Mouse (Mus musculus) c-Kit-positive CD71-negative TER-119-negative erythroid progenitor cells, embryonic 14.5 days (primary cell): ENCODE measurements around the gene Kcnn4.
"Not testable (repeated sequence)": the region's sequence is repeated elsewhere in the genome, so short reads cannot be mapped to it uniquely, and the experiment has no call there.

Source experiments
- DNase-seq: peaks from one replicate; pipeline ENCODE4 v3.0.0-alpha.2; 2013; ENCODE audit warnings: low read depth

Gene Kcnn4

GRCm38 (mm10) chr7:24391687-24392086, 21.6 kb downstream of the Kcnn4 start:
- no peak for DNase-seq

- no peak for DNase-seq
Observed at GRCm38 (mm10) chr7:24394054-24394453, 24.0 kb downstream of the Kcnn4 start.

DNA sequence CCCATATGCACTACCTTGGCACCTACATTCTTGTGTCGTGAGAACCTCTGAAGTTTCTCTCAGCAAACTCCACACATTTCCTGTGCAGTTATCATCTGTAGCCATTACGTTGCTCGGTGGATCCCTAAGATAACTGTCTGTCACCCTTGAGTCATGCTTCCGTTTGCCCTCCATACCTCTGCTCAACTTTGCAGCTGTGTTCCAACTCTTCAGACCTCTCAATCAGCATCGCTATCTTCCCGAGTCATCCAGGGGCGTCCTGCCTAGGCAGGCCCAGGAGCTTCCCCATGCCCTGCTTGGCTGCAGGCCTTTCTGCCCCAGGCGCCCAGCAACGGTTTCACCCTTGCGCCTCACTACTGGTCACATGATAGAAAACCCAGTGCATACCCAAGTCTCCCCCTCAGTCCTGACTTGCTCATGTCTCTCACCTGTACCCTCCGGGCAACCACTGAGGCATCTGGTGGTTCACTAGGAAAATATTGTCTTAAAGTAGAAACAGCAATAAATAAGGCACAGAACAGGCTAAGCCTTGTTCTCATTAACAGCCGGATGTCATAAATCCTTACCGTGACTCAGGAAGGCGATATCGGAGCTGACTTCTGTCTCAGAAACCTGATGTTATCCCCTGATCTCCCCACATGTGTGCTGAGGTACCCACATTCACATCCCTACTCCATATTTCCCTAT, 24.6 kb downstream of the Kcnn4 start:
- no peak for DNase-seq

DNA sequence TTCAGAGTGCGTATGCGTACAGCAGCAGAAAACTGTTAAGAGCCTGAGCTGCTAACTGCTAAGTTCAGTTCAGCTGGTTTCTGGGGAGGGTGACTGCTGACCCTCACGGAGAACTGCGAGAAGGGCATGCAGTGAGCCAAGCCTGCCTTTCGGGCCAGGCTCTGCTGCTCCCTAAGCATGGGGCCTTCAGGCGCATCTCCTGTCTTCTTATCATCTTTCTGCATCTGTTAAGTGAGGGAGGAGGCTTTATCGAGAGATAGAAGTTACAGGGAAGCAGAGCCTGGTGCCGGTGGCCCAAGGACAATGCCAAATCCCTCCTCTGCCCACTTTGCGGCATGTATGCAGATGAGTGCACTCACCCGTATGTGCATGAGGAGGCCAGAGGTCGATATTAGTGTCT, 26.8 kb downstream of the Kcnn4 start:
- no peak for DNase-seq

DNA sequence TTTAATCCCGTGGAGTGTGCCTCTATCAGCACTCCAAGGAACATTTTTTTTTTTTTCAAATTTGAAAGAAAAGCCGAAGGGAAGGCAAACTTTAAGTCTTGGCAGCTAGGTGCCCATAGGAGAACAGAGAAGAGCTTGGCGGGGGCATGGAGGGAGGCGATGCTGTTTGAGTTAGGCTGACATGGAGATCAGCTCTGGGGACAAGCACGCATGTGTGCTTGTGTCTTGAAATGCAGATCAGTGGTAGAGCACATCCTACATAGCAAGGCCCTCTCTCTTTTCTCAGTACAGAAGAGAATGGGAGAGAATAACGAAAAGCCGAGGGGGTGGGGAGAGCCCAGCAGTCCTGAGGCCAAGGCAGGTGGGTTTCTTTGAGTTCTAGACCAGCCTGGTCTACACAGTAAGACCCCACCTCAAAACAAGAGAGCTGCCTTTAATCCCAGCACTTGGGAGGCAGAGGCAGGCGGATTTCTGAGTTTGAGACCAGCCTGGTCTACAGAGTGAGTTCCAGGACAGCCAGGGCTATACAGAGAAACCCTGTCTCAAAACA, 28.4 kb downstream of the Kcnn4 start:
- no peak for DNase-seq

DNA sequence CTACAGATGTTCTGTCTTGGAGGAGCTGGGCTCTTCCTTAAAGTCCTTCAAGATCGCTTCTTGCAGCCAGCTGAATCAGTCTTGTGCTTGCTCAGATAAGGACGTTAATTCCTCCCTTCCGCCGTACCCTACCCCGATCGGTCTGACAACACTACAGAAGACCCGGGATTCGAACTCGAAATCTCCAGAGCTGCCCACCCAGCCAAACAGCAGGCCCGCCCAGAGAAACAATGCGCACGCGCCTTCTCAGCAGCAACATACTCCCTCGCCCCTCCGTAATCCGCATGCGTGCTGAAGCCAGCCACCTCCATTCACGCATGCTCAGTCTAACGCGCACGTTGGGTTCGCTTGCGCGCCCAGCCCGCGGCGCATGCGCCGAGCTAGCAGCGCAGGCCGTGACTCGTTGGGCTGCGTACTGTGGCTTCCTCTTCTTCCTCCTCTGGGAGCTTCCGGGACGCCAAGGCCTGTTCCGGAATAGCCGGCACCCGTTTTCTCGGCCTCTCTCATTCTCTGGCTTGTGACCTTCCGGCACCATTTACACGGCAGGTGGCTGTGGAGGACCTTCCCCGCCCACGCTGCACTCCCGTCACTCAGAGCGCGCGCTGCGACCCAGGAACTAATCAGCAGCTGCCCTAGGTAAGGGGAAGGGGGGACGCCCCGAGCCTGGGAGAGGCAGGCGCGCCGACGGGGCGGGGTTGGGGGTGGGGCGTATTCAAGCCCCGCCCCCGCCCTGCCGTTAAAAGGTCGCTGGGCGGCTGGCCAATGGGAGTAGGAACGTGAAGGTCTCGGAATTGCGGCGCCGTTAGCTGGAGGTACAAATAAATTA, 29.4 kb downstream of the Kcnn4 start, which contains the start of gene Smg9:
TSS of gene Smg9 (plus strand) at position 364 of the 826 bp plus-strand sequence.
- DNase-seq = peak; percentile 99

GRCm38 (mm10) chr7:24400082-24400452, 30.0 kb downstream of the Kcnn4 start:
- no peak for DNase-seq

GRCm38 (mm10) chr7:24400489-24400888, 30.4 kb downstream of the Kcnn4 start:
- not testable (repeated sequence) for DNase-seq

GRCm38 (mm10) chr7:24402851-24403250, 32.8 kb downstream of the Kcnn4 start:
- no peak for DNase-seq

GRCm38 (mm10) chr7:24405649-24406048, 35.6 kb downstream of the Kcnn4 start:
- DNase-seq = no peak

DNA sequence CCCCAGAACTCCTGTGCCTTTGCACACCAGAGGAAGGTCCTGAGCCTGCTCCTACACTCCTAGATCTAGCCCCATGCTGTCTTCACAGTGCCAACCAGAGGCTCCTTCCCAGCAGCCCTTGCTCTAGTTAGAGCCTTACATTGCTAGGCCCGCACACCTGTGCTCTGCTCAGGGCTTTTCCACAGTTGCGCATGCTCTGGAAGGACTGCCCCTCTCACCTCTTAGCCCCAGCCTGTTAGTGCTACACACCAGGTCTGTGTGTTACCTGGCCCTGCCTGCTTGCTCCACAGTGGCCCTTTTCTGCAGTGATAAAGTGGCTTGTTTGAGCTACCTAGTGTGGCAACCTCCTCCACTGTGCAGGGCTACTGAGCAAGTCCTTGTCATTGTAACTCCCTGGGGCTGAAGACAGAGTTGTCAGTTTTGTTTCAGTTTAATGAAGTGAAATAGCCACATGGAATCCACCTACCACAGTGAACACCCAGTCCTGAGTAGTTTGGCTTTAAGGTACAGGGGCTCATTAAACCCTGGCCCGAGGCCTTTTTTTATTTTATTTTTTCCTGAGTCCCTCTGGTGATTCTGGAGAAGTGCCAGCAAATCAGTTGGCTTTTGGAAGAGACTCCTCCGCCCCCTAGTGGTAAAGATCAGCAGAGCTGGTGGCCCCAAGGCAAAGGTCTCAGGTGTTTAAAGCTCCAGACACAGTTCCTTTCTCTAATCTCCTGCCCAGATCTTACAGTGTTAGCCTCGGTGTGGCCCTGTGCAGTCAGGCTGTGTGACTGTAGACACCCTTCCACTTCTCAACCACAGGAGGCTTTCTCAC, 36.7 kb downstream of the Kcnn4 start:
- peak; percentile 69 for DNase-seq

DNA sequence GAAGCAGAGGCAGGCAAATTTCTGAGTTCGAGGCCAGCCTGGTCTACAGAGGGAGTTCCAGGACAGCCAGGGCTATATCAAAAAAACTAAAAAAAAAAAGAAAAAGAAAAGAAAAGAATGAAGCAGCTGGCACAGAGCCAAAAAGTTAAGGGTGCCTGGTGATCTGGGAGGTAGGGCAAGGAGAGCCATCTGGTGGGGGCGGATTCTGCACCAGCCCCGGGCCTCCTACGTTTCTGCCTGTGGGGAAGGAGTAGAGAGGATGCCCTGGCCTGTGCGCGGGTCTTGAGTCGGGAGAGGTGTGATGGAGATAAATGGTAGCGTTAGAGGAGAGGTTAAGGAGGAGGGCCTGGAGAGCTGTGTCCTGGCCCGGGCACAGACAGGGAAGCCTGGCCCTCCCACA, 38.1 kb downstream of the Kcnn4 start:
- no peak for DNase-seq

DNA sequence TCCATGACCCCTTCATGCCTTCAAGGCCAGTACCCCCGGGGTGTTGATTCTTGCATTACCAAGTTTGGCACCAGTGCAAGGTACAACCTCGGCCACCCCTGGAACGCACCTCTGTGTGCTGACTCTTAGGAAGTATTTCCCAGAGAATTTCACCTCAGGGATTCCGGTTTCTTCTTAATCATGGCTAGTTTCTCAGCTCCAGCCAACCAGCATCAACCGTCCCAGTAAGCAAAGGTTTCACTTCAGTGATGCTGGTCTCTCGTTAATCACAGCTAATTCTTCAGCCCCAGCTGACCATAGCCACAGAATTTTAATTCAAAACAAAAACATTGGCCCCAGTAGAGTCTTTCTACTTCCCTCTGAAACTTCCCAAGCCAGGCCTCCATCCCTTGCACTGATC, 40.1 kb downstream of the Kcnn4 start:
- DNase-seq = no peak

DNA sequence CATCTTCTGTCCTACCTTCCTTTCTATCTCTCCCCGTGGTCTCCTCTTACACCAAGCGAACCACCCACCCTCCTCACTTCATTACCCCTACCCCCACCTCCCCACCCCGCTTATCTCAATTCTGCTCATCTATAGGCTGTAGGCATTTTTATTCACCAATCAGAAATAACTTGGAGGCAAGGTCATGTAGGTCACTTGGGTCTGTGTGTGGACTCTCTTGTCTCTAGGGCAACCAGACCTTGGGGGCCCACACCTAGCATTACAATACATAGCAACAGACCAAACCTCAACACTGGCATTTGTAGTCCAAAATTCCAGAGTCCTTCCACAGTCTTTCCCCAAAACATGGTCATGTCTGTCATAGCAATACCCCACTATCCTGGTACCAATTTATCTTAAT, 40.8 kb downstream of the Kcnn4 start:
- DNase-seq = no peak

DNA sequence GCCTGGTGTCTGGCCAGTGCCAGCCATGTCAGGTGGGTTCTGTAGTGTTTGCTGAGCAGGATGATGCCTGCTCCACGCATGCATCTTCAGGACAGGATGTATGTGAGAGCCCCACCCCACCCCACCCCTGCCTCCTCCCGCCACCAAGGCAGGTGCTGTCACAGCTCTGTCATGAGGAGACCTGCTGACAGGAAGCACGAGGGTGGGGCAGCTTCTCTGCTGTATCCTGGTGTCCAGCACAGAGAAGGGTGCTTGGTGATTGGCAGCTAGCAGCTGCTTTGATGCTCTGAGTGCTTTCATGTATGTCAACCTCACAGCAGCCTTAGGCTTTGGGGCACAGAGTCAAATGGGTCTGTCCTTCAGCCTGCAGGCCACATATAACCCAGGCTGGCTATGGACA, 43.6 kb downstream of the Kcnn4 start:
- no peak for DNase-seq

DNA sequence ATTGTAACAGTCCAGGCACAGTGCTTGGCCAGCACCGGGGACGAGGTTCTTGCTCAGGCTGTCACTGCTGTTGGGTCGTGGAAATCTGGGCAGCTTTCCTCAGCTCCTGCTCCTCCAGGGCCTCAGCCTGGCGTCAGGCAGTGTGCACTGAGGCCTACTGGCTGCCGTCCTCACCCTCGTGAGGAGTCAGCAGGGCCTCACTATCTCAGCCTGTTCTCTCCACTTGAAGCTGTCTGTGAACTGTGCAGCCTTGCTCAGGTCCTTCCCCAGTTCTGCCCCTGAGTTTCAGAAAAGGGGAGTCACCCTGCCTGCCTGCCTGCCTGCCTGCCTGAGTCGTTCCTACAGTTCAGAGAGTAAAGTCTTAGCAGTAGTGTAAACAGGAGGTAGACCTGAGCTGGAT, 45.2 kb downstream of the Kcnn4 start:
- no peak for DNase-seq

- no peak for DNase-seq
Observed at GRCm38 (mm10) chr7:24419579-24419978, 49.5 kb downstream of the Kcnn4 start.

DNA sequence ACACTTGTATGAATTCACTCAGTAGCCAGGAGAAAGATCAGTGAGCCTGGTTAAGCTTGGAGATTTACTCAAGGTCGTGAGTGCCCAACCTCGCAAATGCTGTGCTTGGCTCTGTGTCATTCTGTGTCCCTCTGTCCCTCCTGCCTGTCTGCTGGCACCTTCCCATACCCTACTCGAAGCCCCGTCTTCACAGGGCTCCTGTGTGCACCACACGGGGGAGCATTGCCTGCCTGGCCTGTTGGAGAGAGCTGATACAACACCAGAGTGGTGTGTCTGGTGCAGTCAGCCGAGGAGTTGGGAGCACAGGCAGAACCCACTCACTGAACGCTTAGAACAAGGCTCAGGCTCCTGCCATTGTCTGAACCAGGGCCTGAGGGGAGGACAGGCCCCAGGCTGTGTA, 51.6 kb downstream of the Kcnn4 start:
- DNase-seq = no peak

GRCm38 (mm10) chr7:24422251-24422650, 52.2 kb downstream of the Kcnn4 start:
- DNase-seq = no peak

- DNase-seq = no peak
Observed at GRCm38 (mm10) chr7:24423107-24423763, 53.2 kb downstream of the Kcnn4 start.

- no peak for DNase-seq
Observed at GRCm38 (mm10) chr7:24423956-24424732, 54.1 kb downstream of the Kcnn4 start.
